Mouse (Mus musculus) myocyte (in vitro differentiated cells): ENCODE data around the gene Gm28042. TPM values are rescaled to one million over a fixed set of nuclear protein-coding genes. Genes with fewer than 3 reads are reported as not detected.

ENCODE experiments used
- H3K27me3 ChIP-seq: one replicate; pipeline ENCODE4 v1.6.1; 2011; ENCODE audit not compliant: control insufficient read depth, insufficient read depth, insufficient read length
- H3K36me3 ChIP-seq: one replicate; pipeline ENCODE4 v1.6.1; 2011; ENCODE audit not compliant: control insufficient read depth, insufficient read depth
- H3K4me2 ChIP-seq: one replicate; pipeline ENCODE4 v1.6.1; 2011; ENCODE audit warnings: low read depth, control low read depth
- H3K4me3 ChIP-seq: one replicate; pipeline ENCODE4 v1.5.1; 2011; ENCODE audit warnings: mild to moderate bottlenecking, control low read depth, moderate library complexity
- H3K79me2 ChIP-seq: one replicate; pipeline ENCODE4 v1.6.1; 2011; ENCODE audit not compliant: control insufficient read depth, insufficient read depth
- H3ac ChIP-seq: one replicate; pipeline ENCODE4 v1.6.1; 2011; ENCODE audit not compliant: control insufficient read depth, insufficient read length
- CEBPB ChIP-seq: IDR thresholded peaks from 2 replicates; pipeline ENCODE4 v1.6.1; 2011; ENCODE audit warnings: mild to moderate bottlenecking, moderate library complexity; ENCODE audit not compliant: poor library complexity, insufficient read depth, severe bottlenecking
- E2F4 ChIP-seq: IDR thresholded peaks from one replicate; pipeline ENCODE4 v1.6.1; 2011; ENCODE audit warnings: mild to moderate bottlenecking, control low read depth, moderate library complexity; ENCODE audit not compliant: insufficient read depth
- MAX ChIP-seq: IDR thresholded peaks from one replicate; pipeline ENCODE4 v1.6.1; 2011; ENCODE audit warnings: low read depth, mild to moderate bottlenecking, control low read depth
- MYOD1 ChIP-seq, 3 experiments: IDR thresholded peaks; one replicate each; pipeline ENCODE4 v1.6.1; 2011; ENCODE audit warnings: control low read depth in 2 of 3, low read depth in 2 of 3, mild to moderate bottlenecking in 2 of 3, moderate library complexity in 1 of 3; ENCODE audit not compliant: insufficient read length in 2 of 3, control insufficient read depth in 1 of 3
- MYOG ChIP-seq, 3 experiments: IDR thresholded peaks; one replicate each; pipeline ENCODE4 v1.6.1; 2011; ENCODE audit warnings: control low read depth in 2 of 3, low read depth in 2 of 3, mild to moderate bottlenecking in 2 of 3; ENCODE audit not compliant: insufficient read length in 2 of 3, control insufficient read depth in 1 of 3, insufficient read depth in 1 of 3
- POLR2A ChIP-seq: IDR thresholded peaks from one replicate; pipeline ENCODE4 v1.6.1; 2011; ENCODE audit warnings: low read depth, mild to moderate bottlenecking, control low read depth, moderate library complexity; ENCODE audit not compliant: insufficient read length
- POLR2AphosphoS2 ChIP-seq: IDR thresholded peaks from one replicate; pipeline ENCODE4 v1.6.1; 2011; ENCODE audit warnings: low read depth, control low read depth; ENCODE audit not compliant: insufficient read length
- REST ChIP-seq: IDR thresholded peaks from one replicate; pipeline ENCODE4 v1.6.1; 2011; ENCODE audit warnings: mild to moderate bottlenecking, control low read depth, moderate library complexity; ENCODE audit not compliant: insufficient read depth, insufficient read length
- SRF ChIP-seq: IDR thresholded peaks from one replicate; pipeline ENCODE4 v1.6.1; 2011; ENCODE audit warnings: low read depth; ENCODE audit not compliant: control insufficient read depth, insufficient read length
- TCF12 ChIP-seq: IDR thresholded peaks from one replicate; pipeline ENCODE4 v1.6.1; 2011; ENCODE audit warnings: mild to moderate bottlenecking, control low read depth; ENCODE audit not compliant: poor library complexity, insufficient read depth, severe bottlenecking
- TCF3 ChIP-seq: IDR thresholded peaks from one replicate; pipeline ENCODE4 v1.6.1; 2011; ENCODE audit warnings: low read depth, control low read depth; ENCODE audit not compliant: insufficient read length
- USF1 ChIP-seq: IDR thresholded peaks from one replicate; pipeline ENCODE4 v1.6.1; 2011; ENCODE audit warnings: low read depth, mild to moderate bottlenecking, control low read depth, moderate library complexity
- polyA plus RNA-seq: library from polyadenylated mRNA; unstranded; fragments of >200 nt; fragmentation: generic; extraction: Trizol; gene quantifications from one replicate; pipeline ENCODE4 v1.2.1, GENCODE M21; 2012; ENCODE audit warnings: missing spikeins

The Gm28042 gene
- polyA plus RNA-seq, 1 experiment: 1.1 TPM

DNA sequence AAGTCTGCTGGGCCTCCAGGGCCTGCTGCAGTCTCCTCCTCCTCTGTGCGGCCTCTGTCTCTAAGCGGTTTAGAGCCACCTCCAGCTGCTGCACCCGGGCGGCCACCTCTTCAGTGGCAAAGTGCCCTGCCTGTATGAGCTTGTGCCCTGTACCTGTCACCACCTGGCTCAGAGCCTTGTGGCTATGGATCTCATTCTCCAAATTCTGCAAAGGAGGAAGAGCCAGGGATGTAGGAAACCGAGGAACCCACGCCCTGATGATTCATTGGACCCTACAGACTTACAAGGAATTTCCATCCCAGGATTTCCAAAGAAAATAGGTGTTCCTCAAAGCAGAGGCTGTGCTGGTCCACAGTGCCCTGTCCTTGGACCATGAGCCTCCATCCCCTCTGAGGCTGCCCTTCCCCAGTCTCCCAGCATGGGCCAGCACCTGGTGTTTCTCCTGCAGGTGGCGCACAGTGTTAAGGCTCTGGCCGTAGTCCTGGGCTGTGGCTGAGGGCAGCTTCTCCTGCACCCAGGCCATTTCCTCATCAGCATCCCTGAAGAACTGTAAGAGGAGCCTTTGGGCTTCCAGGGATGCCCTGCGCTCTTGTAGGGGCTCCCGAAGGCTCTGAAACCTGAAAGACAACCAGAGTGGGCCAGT lies 22.5 kb downstream of the Gm28042 start:
- Histone ChIP-seq H3K36me3 (no peaks in the 10 kb centered on the region), H3ac (no peak overlapping the region), H3K4me3 (no peak overlapping the region), H3K4me2 (no peak overlapping the region), H3K27me3 (peaks cover 39% of the 10 kb centered on the region), H3K79me2 (no peaks in the 10 kb centered on the region)
- TF ChIP-seq TCF3: no peak
- TF ChIP-seq SRF: no peak
- no peak for TF ChIP-seq REST
- no peak for TF ChIP-seq MYOD1 (IDR thresholded peaks at IDR 0.05; ENCODE audit: control insufficient read depth in 1 of 3, insufficient read length in 2 of 3, low read depth in 2 of 3)
- TF ChIP-seq POLR2A: no peak
- no peak for TF ChIP-seq POLR2AphosphoS2
- TF ChIP-seq CEBPB: no peak
- TF ChIP-seq E2F4: no peak
- TF ChIP-seq MYOG (IDR thresholded peaks at IDR 0.05; ENCODE audit: control insufficient read depth in 1 of 3, insufficient read depth in 1 of 3, insufficient read length in 2 of 3, low read depth in 2 of 3): no peak
- no peak for TF ChIP-seq USF1
- no peak for TF ChIP-seq TCF12
- TF ChIP-seq MAX: no peak

- no peaks in the 10 kb centered on the region for H3K36me3 ChIP-seq
- H3ac ChIP-seq: no peak overlapping the region
- H3K27me3 ChIP-seq: peaks cover 37% of the 10 kb centered on the region
- TF ChIP-seq TCF3 (no peak), CEBPB (no peak), POLR2A (no peak), REST (no peak), MYOG (IDR thresholded peaks at IDR 0.05; ENCODE audit: control insufficient read depth in 1 of 3, insufficient read depth in 1 of 3, insufficient read length in 2 of 3, low read depth in 2 of 3) (no peak), POLR2AphosphoS2 (no peak), E2F4 (no peak), TCF12 (no peak), MAX (no peak), USF1 (no peak), MYOD1 (IDR thresholded peaks at IDR 0.05; ENCODE audit: control insufficient read depth in 1 of 3, insufficient read length in 2 of 3, low read depth in 2 of 3) (no peak), SRF (no peak)
- H3K4me3 ChIP-seq: no peak overlapping the region
- no peaks in the 10 kb centered on the region for H3K79me2 ChIP-seq
- no peak overlapping the region for H3K4me2 ChIP-seq
Observed at GRCm38 (mm10) chr2:120051405-120051804, 24.1 kb downstream of the Gm28042 start.

DNA sequence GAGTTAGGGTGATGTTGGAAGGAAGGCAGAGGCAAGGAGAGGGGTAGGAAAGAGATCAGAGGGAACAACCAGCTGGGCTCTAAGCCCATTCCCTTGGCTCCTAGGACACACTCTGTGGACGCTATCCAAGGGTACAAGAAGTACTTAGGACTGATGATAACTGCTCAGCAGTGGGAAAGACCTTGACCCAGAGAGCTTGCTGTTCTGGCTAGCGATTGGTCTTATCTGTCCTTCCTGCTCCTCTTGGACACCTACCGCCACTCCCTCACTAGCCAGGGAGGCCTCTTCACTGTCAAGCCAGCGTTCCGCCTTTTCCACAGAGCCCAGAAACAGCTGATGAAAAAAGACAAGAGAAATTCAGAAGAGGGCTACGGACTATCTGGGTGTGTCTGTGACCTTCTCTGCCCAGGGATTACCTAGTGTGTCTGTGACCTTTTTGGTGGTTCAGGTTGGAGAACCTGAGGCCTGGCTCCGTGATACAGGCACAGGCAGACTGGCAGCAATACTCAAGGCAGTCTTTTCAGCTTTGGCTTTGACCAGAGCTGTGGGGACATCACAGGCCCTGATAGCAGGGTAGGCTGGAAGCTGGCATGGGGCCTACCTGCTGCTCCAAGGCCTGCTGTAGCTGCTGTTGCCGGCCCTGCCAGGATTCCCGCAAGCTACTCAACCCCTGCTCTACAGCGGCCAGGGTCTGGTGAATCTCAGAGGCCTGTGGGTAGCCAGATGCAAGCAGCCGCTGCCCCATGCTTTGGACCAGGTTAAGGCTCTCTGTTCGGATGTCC lies 27.7 kb downstream of the Gm28042 start:
- H3K79me2 ChIP-seq: no peaks in the 10 kb centered on the region
- no peak for TF ChIP-seq POLR2AphosphoS2
- no peak for TF ChIP-seq CEBPB
- no peak for TF ChIP-seq SRF
- TF ChIP-seq MAX: no peak
- no peak for TF ChIP-seq E2F4
- TF ChIP-seq MYOG (IDR thresholded peaks at IDR 0.05; ENCODE audit: control insufficient read depth in 1 of 3, insufficient read depth in 1 of 3, insufficient read length in 2 of 3, low read depth in 2 of 3): no peak
- no peak for TF ChIP-seq POLR2A
- TF ChIP-seq REST: no peak
- TF ChIP-seq TCF12: no peak
- no peak for TF ChIP-seq MYOD1 (IDR thresholded peaks at IDR 0.05; ENCODE audit: control insufficient read depth in 1 of 3, insufficient read length in 2 of 3, low read depth in 2 of 3)
- TF ChIP-seq TCF3: no peak
- TF ChIP-seq USF1: no peak
- no peak overlapping the region for H3ac ChIP-seq
- peaks cover 42% of the 10 kb centered on the region for H3K27me3 ChIP-seq
- no peaks in the 10 kb centered on the region for H3K36me3 ChIP-seq
- H3K4me3 ChIP-seq: no peak overlapping the region
- H3K4me2 ChIP-seq: no peak overlapping the region

DNA sequence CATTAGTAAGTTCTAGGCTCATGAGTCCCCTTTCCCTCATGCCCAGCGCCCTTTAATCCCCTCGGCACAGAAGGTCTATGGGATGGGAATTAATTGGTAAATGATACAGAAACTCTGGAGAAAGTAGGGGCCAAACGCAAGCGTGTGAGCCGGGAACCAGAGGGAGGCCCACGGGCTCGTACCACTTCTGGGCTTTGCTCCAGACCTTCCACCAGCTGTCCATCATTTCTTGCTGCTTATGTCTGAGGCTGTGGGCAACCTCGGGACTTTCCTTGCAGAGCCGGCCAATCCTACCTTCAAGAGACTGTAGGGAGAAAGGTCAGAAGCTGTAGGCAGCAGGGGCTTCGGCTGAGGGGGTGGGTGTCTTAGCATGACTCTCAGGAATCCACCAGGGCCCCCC lies 28.6 kb downstream of the Gm28042 start:
- no peaks in the 10 kb centered on the region for H3K36me3 ChIP-seq
- no peak overlapping the region for H3ac ChIP-seq
- peaks cover 39% of the 10 kb centered on the region for H3K27me3 ChIP-seq
- H3K4me2 ChIP-seq: no peak overlapping the region
- no peak for TF ChIP-seq E2F4
- TF ChIP-seq TCF12: no peak
- TF ChIP-seq CEBPB: no peak
- no peak for TF ChIP-seq POLR2AphosphoS2
- no peak for TF ChIP-seq MAX
- TF ChIP-seq MYOD1 (IDR thresholded peaks at IDR 0.05; ENCODE audit: control insufficient read depth in 1 of 3, insufficient read length in 2 of 3, low read depth in 2 of 3): no peak
- no peak for TF ChIP-seq TCF3
- TF ChIP-seq SRF: no peak
- no peak for TF ChIP-seq USF1
- no peak for TF ChIP-seq REST
- no peak for TF ChIP-seq POLR2A
- no peak for TF ChIP-seq MYOG (IDR thresholded peaks at IDR 0.05; ENCODE audit: control insufficient read depth in 1 of 3, insufficient read depth in 1 of 3, insufficient read length in 2 of 3, low read depth in 2 of 3)
- no peak overlapping the region for H3K4me3 ChIP-seq
- H3K79me2 ChIP-seq: no peaks in the 10 kb centered on the region

DNA sequence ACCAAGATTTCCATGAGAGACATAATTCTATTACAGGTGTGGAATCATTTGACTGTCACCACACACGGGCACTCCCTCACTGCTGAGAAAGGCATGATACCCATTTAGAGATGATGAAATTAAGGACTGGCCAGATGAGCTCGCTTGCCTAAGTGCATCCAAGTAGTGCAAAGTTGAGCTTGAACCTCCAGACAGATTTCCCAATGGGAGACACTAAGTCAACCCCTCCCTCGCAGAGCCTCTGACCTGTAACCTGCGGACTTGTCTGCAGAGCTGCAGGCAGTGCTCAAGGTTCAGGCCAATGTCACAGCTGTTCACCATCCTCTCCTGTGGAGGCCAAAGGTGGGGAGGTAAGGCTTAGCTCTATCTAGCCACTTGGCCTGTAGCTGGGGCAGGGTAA lies 31.5 kb downstream of the Gm28042 start:
- no peak overlapping the region for H3K4me3 ChIP-seq
- no peaks in the 10 kb centered on the region for H3K36me3 ChIP-seq
- H3ac ChIP-seq: no peak overlapping the region
- no peak for TF ChIP-seq E2F4
- no peak for TF ChIP-seq SRF
- TF ChIP-seq MYOG (IDR thresholded peaks at IDR 0.05; ENCODE audit: control insufficient read depth in 1 of 3, insufficient read depth in 1 of 3, insufficient read length in 2 of 3, low read depth in 2 of 3): no peak
- TF ChIP-seq CEBPB: no peak
- TF ChIP-seq MAX: no peak
- no peak for TF ChIP-seq MYOD1 (IDR thresholded peaks at IDR 0.05; ENCODE audit: control insufficient read depth in 1 of 3, insufficient read length in 2 of 3, low read depth in 2 of 3)
- no peak for TF ChIP-seq POLR2A
- no peak for TF ChIP-seq TCF12
- no peak for TF ChIP-seq REST
- TF ChIP-seq POLR2AphosphoS2: no peak
- no peak for TF ChIP-seq USF1
- no peak for TF ChIP-seq TCF3
- H3K27me3 ChIP-seq: peaks cover 32% of the 10 kb centered on the region
- H3K79me2 ChIP-seq: no peaks in the 10 kb centered on the region
- no peak overlapping the region for H3K4me2 ChIP-seq
